Mouse (Mus musculus): Measurements from ENCODE around the gene Gm13757. TPM values are rescaled to one million over a fixed set of nuclear protein-coding genes. Genes with fewer than 3 reads are reported as not detected.

The Gm13757 gene
- polyA plus RNA-seq, 2 experiments: not detected

GRCm38 (mm10) chr2:88406353-88406752 is 42.6 kb downstream of the Gm13757 start, which contains the start of gene Olfr1179:
Gene Olfr1179 (minus strand): TSS chr2:88406453.
- H3K27me3 ChIP-seq (ENCODE audit: control insufficient read depth, insufficient read depth, low read length): no peaks in the 10 kb centered on the region
- DNase-seq (ENCODE audit: low spot score) (no peak), ATAC-seq (ENCODE audit: low FRiP score, low read depth) (no peak)
- no peak within 1 kb of the TSS for H3K4me2 ChIP-seq (replicated peaks; ENCODE audit: low read depth, low read length, severe bottlenecking)
- H3K36me3 ChIP-seq (ENCODE audit: control insufficient read depth, insufficient read depth, low read length): no peaks in the 10 kb centered on the region
- no peak within 1 kb of the TSS for H3K4me3 ChIP-seq (replicated peaks; ENCODE audit: low read length)
- no peak for TF ChIP-seq POLR2A (IDR thresholded peaks at IDR 0.05; ENCODE audit: borderline replicate concordance, extremely low read depth, insufficient read depth, insufficient read length)
- no peaks in the 10 kb centered on the region for H3K9me3 ChIP-seq (ENCODE audit: control insufficient read depth, low read length)
- H3K4me1 ChIP-seq (ENCODE audit: control insufficient read depth, insufficient read depth, low read length): no peaks in the 10 kb centered on the region
- 80% methylated on average over 3 of the region's 3 CpGs for WGBS
- H3K27ac ChIP-seq (replicated peaks; ENCODE audit: low read depth, low read length): no peak within 1 kb of the TSS
- H3K9ac ChIP-seq (ENCODE audit: low read depth, low read length, severe bottlenecking): no peak within 1 kb of the TSS

Other genes with a start within 250 kb of the Gm13757 start
- not detected in 2 replicates for gene Olfr1170, start 220.8 kb downstream of the Gm13757 start, polyA plus RNA-seq (2012; rRNA removed)
- not detected in 2 replicates for gene Olfr1170, start 220.8 kb downstream of the Gm13757 start, polyA plus RNA-seq (2014; fragmentation: Nextera tagmentation; extraction: Ambion mirVana)
- gene Olfr1173, start 169.3 kb downstream of the Gm13757 start, polyA plus RNA-seq (2012; rRNA removed): not detected in 2 replicates
- gene Olfr1173, start 169.3 kb downstream of the Gm13757 start, polyA plus RNA-seq (2014; fragmentation: Nextera tagmentation; extraction: Ambion mirVana): not detected in 2 replicates
- gene Olfr1174-ps, start 134.0 kb downstream of the Gm13757 start, polyA plus RNA-seq (2012; rRNA removed): not detected in 2 replicates
- not detected in 2 replicates for gene Olfr1174-ps, start 134.0 kb downstream of the Gm13757 start, polyA plus RNA-seq (2014; fragmentation: Nextera tagmentation; extraction: Ambion mirVana)
- not detected in 2 replicates for gene Olfr1175-ps, start 121.9 kb downstream of the Gm13757 start, polyA plus RNA-seq (2012; rRNA removed)
- not detected in 2 replicates for gene Olfr1175-ps, start 121.9 kb downstream of the Gm13757 start, polyA plus RNA-seq (2014; fragmentation: Nextera tagmentation; extraction: Ambion mirVana)
- gene Olfr1176, start 112.4 kb downstream of the Gm13757 start, polyA plus RNA-seq (2012; rRNA removed): not detected in 2 replicates
- not detected in 2 replicates for gene Olfr1176, start 112.4 kb downstream of the Gm13757 start, polyA plus RNA-seq (2014; fragmentation: Nextera tagmentation; extraction: Ambion mirVana)
- gene Olfr1177-ps, start 102.6 kb downstream of the Gm13757 start, polyA plus RNA-seq (2012; rRNA removed): not detected in 2 replicates
- gene Olfr1177-ps, start 102.6 kb downstream of the Gm13757 start, polyA plus RNA-seq (2014; fragmentation: Nextera tagmentation; extraction: Ambion mirVana): not detected in 2 replicates
- 0.08 TPM in 1 of 2 replicates, not detected in the other for gene Olfr1178, start 62.1 kb downstream of the Gm13757 start, polyA plus RNA-seq (2012; rRNA removed)
- not detected in 2 replicates for gene Olfr1178, start 62.1 kb downstream of the Gm13757 start, polyA plus RNA-seq (2014; fragmentation: Nextera tagmentation; extraction: Ambion mirVana)
- not detected in 2 replicates for gene Olfr1179, start 42.7 kb downstream of the Gm13757 start, polyA plus RNA-seq (2012; rRNA removed)
- not detected in 2 replicates for gene Olfr1179, start 42.7 kb downstream of the Gm13757 start, polyA plus RNA-seq (2014; fragmentation: Nextera tagmentation; extraction: Ambion mirVana)
- not detected in 2 replicates for gene Olfr1180, start 30.0 kb downstream of the Gm13757 start, polyA plus RNA-seq (2012; rRNA removed)
- not detected in 2 replicates for gene Olfr1180, start 30.0 kb downstream of the Gm13757 start, polyA plus RNA-seq (2014; fragmentation: Nextera tagmentation; extraction: Ambion mirVana)
- gene Olfr1181, start 23.0 kb downstream of the Gm13757 start, polyA plus RNA-seq (2012; rRNA removed): not detected in 2 replicates
- gene Olfr1181, start 23.0 kb downstream of the Gm13757 start, polyA plus RNA-seq (2014; fragmentation: Nextera tagmentation; extraction: Ambion mirVana): not detected in 2 replicates
- gene Olfr1183, start 5.7 kb upstream of the Gm13757 start, polyA plus RNA-seq (2012; rRNA removed): not detected in 2 replicates
- not detected in 2 replicates for gene Olfr1183, start 5.7 kb upstream of the Gm13757 start, polyA plus RNA-seq (2014; fragmentation: Nextera tagmentation; extraction: Ambion mirVana)
- not detected in 2 replicates for gene Olfr1184, start 34.5 kb upstream of the Gm13757 start, polyA plus RNA-seq (2012; rRNA removed)
- not detected in 2 replicates for gene Olfr1184, start 34.5 kb upstream of the Gm13757 start, polyA plus RNA-seq (2014; fragmentation: Nextera tagmentation; extraction: Ambion mirVana)
- gene Olfr1185-ps1, start 44.2 kb upstream of the Gm13757 start, polyA plus RNA-seq (2012; rRNA removed): not detected in 2 replicates
- gene Olfr1185-ps1, start 44.2 kb upstream of the Gm13757 start, polyA plus RNA-seq (2014; fragmentation: Nextera tagmentation; extraction: Ambion mirVana): not detected in 2 replicates
- not detected in 2 replicates for gene Olfr1186, start 69.4 kb upstream of the Gm13757 start, polyA plus RNA-seq (2012; rRNA removed)
- gene Olfr1186, start 69.4 kb upstream of the Gm13757 start, polyA plus RNA-seq (2014; fragmentation: Nextera tagmentation; extraction: Ambion mirVana): not detected in 2 replicates
- not detected in 2 replicates for gene Olfr1188, start 107.8 kb upstream of the Gm13757 start, polyA plus RNA-seq (2012; rRNA removed)
- gene Olfr1188, start 107.8 kb upstream of the Gm13757 start, polyA plus RNA-seq (2014; fragmentation: Nextera tagmentation; extraction: Ambion mirVana): not detected in 2 replicates
- gene Olfr1189, start 137.3 kb upstream of the Gm13757 start, polyA plus RNA-seq (2012; rRNA removed): not detected in 2 replicates
- gene Olfr1189, start 137.3 kb upstream of the Gm13757 start, polyA plus RNA-seq (2014; fragmentation: Nextera tagmentation; extraction: Ambion mirVana): not detected in 2 replicates
- not detected in 2 replicates for gene Olfr1191-ps1, start 191.4 kb upstream of the Gm13757 start, polyA plus RNA-seq (2012; rRNA removed)
- not detected in 2 replicates for gene Olfr1191-ps1, start 191.4 kb upstream of the Gm13757 start, polyA plus RNA-seq (2014; fragmentation: Nextera tagmentation; extraction: Ambion mirVana)
- gene Olfr1192-ps1, start 199.4 kb upstream of the Gm13757 start, polyA plus RNA-seq (2012; rRNA removed): not detected in 2 replicates
- not detected in 2 replicates for gene Olfr1192-ps1, start 199.4 kb upstream of the Gm13757 start, polyA plus RNA-seq (2014; fragmentation: Nextera tagmentation; extraction: Ambion mirVana)
- gene Olfr1193, start 226.5 kb upstream of the Gm13757 start, polyA plus RNA-seq (2012; rRNA removed): not detected in 2 replicates
- gene Olfr1193, start 226.5 kb upstream of the Gm13757 start, polyA plus RNA-seq (2014; fragmentation: Nextera tagmentation; extraction: Ambion mirVana): not detected in 2 replicates
- gene Olfr1195, start 240.1 kb upstream of the Gm13757 start, polyA plus RNA-seq (2012; rRNA removed): not detected in 2 replicates
- not detected in 2 replicates for gene Olfr1195, start 240.1 kb upstream of the Gm13757 start, polyA plus RNA-seq (2014; fragmentation: Nextera tagmentation; extraction: Ambion mirVana)

All from limb, embryonic 14.5 days (tissue).